Mouse (Mus musculus) testis, adult 2 months (tissue): ENCODE results near the gene Slc32a1. TPM values are rescaled to one million over a fixed set of nuclear protein-coding genes. Genes with fewer than 3 reads are reported as not detected.

Experiments
- H3K27ac ChIP-seq: fragments of 200-500 bp; 2 replicates; pipeline ENCODE4 v1.5.1; 2012; ENCODE audit warnings: low read depth, low read length; ENCODE audit not compliant: control insufficient read depth, insufficient read depth
- H3K27me3 ChIP-seq: fragments of 200-500 bp; 2 replicates; pipeline ENCODE4 v1.6.1; 2012; ENCODE audit warnings: mild to moderate bottlenecking, low read length, moderate library complexity; ENCODE audit not compliant: control insufficient read depth, insufficient read depth
- H3K36me3 ChIP-seq: fragments of 200-500 bp; 2 replicates; pipeline ENCODE4 v1.6.1; 2012; ENCODE audit warnings: mild to moderate bottlenecking, low read length; ENCODE audit not compliant: control insufficient read depth, insufficient read depth
- H3K4me1 ChIP-seq: fragments of 200-500 bp; 2 replicates; pipeline ENCODE4 v1.6.1; 2012; ENCODE audit warnings: low read length; ENCODE audit not compliant: control insufficient read depth, insufficient read depth
- H3K4me3 ChIP-seq: fragments of 200-500 bp; 2 replicates; pipeline ENCODE4 v1.5.1; 2012; ENCODE audit warnings: low read depth, mild to moderate bottlenecking, low read length, moderate library complexity, mixed read lengths; ENCODE audit not compliant: control insufficient read depth
- CTCF ChIP-seq: fragments of 200-500 bp; IDR thresholded peaks from 2 replicates; pipeline ENCODE4 v1.5.1; 2012; ENCODE audit warnings: low read depth, mild to moderate bottlenecking, inconsistent platforms, low read length, moderate library complexity; ENCODE audit not compliant: control insufficient read depth, insufficient read depth, insufficient replicate concordance
- POLR2A ChIP-seq: fragments of 200-500 bp; IDR thresholded peaks from 2 replicates; pipeline ENCODE4 v1.6.1; 2012; ENCODE audit warnings: low read depth, mild to moderate bottlenecking, inconsistent platforms, low read length, moderate library complexity; ENCODE audit not compliant: control insufficient read depth
- polyA plus RNA-seq: library from polyadenylated mRNA; depleted of rRNA; stranded (reverse); fragments of >200 nt; gene quantifications from 2 replicates; pipeline ENCODE4 v1.2.3, GENCODE M21; 2012

The Slc32a1 gene
- polyA plus RNA-seq, 1 experiment, result 0.04 TPM

- Histone ChIP-seq H3K27ac (no peak overlapping the region), H3K36me3 (no peaks in the 10 kb centered on the region), H3K4me3 (no peak overlapping the region), H3K27me3 (no peaks in the 10 kb centered on the region), H3K4me1 (peaks cover 3% of the 10 kb centered on the region; the same call in 1 of the 2 replicates)
- TF ChIP-seq CTCF (no peak), POLR2A (no peak)
These were observed 21.9 kb upstream of the Slc32a1 start for GRCm38 (mm10) chr2:158588524-158589271.

GRCm38 (mm10) chr2:158590495-158590894 is 20.1 kb upstream of the Slc32a1 start:
- TF ChIP-seq POLR2A (no peak), CTCF (no peak)

DNA sequence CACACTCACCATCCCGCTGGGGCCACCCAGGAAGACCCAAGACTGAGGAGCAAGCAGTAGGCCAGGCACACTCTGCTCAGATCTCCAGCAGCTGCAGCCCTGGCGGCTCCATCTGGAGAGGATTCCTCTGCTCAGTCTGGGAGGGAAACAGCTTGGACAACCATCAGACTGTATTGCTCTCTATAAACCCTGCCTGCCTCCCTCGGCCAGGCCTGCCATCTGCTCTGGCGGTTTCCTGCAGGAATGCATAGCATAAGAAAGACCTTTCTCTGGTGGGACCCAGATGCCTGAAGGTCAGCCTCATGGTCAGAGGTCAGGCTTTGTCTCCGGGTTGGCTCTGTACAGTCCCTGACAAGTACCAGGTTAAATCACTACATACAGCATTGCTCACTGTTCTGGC is 19.3 kb upstream of the Slc32a1 start:
- no peaks in the 10 kb centered on the region; the same call in 1 of the 2 replicates for H3K4me1 ChIP-seq
- no peak overlapping the region for H3K4me3 ChIP-seq
- no peak overlapping the region for H3K27ac ChIP-seq
- no peaks in the 10 kb centered on the region for H3K36me3 ChIP-seq
- H3K27me3 ChIP-seq, result no peaks in the 10 kb centered on the region
- TF ChIP-seq POLR2A, result no peak
- no peak for TF ChIP-seq CTCF

More at GRCm38 (mm10) chr2:158590495-158590894, 20.1 kb upstream of the Slc32a1 start:
- no peaks in the 10 kb centered on the region for H3K36me3 ChIP-seq
- no peak overlapping the region for H3K27ac ChIP-seq
- H3K4me1 ChIP-seq, result no peaks in the 10 kb centered on the region; the same call in 1 of the 2 replicates
- no peak overlapping the region for H3K4me3 ChIP-seq
- H3K27me3 ChIP-seq, result no peaks in the 10 kb centered on the region

- TF ChIP-seq CTCF, result no peak
- no peak for TF ChIP-seq POLR2A
- Histone ChIP-seq H3K36me3 (no peaks in the 10 kb centered on the region), H3K27me3 (no peaks in the 10 kb centered on the region), H3K4me1 (no peaks in the 10 kb centered on the region; the same call in 1 of the 2 replicates), H3K27ac (no peak overlapping the region), H3K4me3 (no peak overlapping the region)
These were observed 17.2 kb upstream of the Slc32a1 start for GRCm38 (mm10) chr2:158593371-158593770.

- no peaks in the 10 kb centered on the region for H3K27me3 ChIP-seq
- no peak overlapping the region for H3K4me3 ChIP-seq
- no peak overlapping the region for H3K27ac ChIP-seq
- no peaks in the 10 kb centered on the region; the same call in 1 of the 2 replicates for H3K4me1 ChIP-seq
- no peaks in the 10 kb centered on the region for H3K36me3 ChIP-seq
- no peak for TF ChIP-seq CTCF
- TF ChIP-seq POLR2A, result no peak
These were observed 15.5 kb upstream of the Slc32a1 start for GRCm38 (mm10) chr2:158595103-158595502.

DNA sequence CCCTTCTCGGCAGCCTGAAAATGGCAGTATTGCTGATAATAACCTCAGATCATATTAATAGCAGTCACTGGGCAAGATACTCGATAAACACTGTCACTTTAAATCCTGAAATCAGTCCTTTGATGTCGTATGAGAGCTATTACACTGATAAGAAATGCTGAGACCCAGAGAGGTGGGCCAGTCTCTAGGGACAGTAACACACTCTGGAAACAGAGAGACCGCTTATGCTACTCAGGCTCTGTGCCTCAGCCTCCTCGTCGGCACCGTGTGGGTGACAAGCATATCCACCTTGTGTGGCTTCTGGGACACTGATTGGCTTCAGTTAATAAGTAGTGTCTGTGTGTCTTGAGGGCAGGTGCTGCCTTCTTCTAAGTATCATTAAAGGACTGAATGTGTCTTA is 15.0 kb upstream of the Slc32a1 start:
- Histone ChIP-seq H3K36me3 (no peaks in the 10 kb centered on the region), H3K27me3 (no peaks in the 10 kb centered on the region), H3K27ac (no peak overlapping the region), H3K4me3 (no peak overlapping the region), H3K4me1 (no peaks in the 10 kb centered on the region; the same call in 1 of the 2 replicates)
- no peak for TF ChIP-seq POLR2A

DNA sequence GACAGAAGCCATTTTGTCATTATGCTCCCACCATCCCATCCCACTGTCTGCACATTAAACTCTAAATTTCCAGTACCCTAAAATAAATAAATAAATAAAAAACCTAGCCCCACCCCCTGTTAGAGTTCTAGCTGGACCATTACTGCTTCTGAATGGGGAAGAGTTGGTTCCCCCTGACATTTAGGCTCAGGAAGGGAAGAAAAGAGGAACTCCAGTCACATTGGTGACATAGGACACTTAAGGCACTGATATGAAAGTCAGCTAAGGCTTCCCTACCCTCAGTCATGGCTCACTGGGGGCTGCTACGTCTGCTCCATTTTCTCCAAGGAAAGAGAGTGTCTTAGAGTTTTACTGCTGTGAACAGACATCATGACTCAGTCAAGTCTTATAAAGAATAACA is 13.8 kb upstream of the Slc32a1 start:
- H3K36me3 ChIP-seq, result no peaks in the 10 kb centered on the region
- no peak overlapping the region for H3K4me3 ChIP-seq
- H3K27me3 ChIP-seq, result no peaks in the 10 kb centered on the region
- no peak for TF ChIP-seq CTCF
- TF ChIP-seq POLR2A, result no peak
- H3K4me1 ChIP-seq, result no peaks in the 10 kb centered on the region; the same call in 1 of the 2 replicates
- no peak overlapping the region for H3K27ac ChIP-seq
